Mouse (Mus musculus): Measurements from ENCODE around the gene Pdcd11. TPM values are rescaled to one million over a fixed set of nuclear protein-coding genes. Genes with fewer than 3 reads are reported as not detected.
"Not testable (repeated sequence)": the region's sequence is repeated elsewhere in the genome, so short reads cannot be mapped to it uniquely, and the experiment has no call there.

The Pdcd11 gene
- polyA plus RNA-seq, 1 experiment: 22.6 TPM

GRCm38 (mm10) chr19:47122802-47123201 lies 32.2 kb downstream of the Pdcd11 start:
- Histone ChIP-seq H3K4me3 (ENCODE audit: insufficient read depth, low read length) (no peak overlapping the region), H3K4me1 (ENCODE audit: control insufficient read depth, insufficient read depth, low read length) (no peaks in the 10 kb centered on the region), H3K27ac (ENCODE audit: insufficient read depth, low read length) (no peak overlapping the region)
- peak; percentile 36; the same call in 1 of the 2 replicates for TF ChIP-seq CTCF (IDR thresholded peaks at IDR 0.05; ENCODE audit: borderline replicate concordance, insufficient read depth, low read length)
- TF ChIP-seq POLR2A (IDR thresholded peaks at IDR 0.05; ENCODE audit: low read depth, low read length): no peak

- H3K4me1 ChIP-seq (ENCODE audit: control insufficient read depth, insufficient read depth, low read length): no peaks in the 10 kb centered on the region
- H3K4me3 ChIP-seq (ENCODE audit: insufficient read depth, low read length): no peak overlapping the region
- no peak overlapping the region for H3K27ac ChIP-seq (ENCODE audit: insufficient read depth, low read length)
- no peak for TF ChIP-seq POLR2A (IDR thresholded peaks at IDR 0.05; ENCODE audit: low read depth, low read length)
- no peak for TF ChIP-seq CTCF (IDR thresholded peaks at IDR 0.05; ENCODE audit: borderline replicate concordance, insufficient read depth, low read length)
Measured at GRCm38 (mm10) chr19:47128164-47128563, 37.6 kb downstream of the Pdcd11 start.

- TF ChIP-seq CTCF (IDR thresholded peaks at IDR 0.05; ENCODE audit: borderline replicate concordance, insufficient read depth, low read length) (no peak), POLR2A (IDR thresholded peaks at IDR 0.05; ENCODE audit: low read depth, low read length) (no peak)
- no peak overlapping the region for H3K27ac ChIP-seq (ENCODE audit: insufficient read depth, low read length)
- no peak overlapping the region for H3K4me3 ChIP-seq (ENCODE audit: insufficient read depth, low read length)
- no peaks in the 10 kb centered on the region for H3K4me1 ChIP-seq (ENCODE audit: control insufficient read depth, insufficient read depth, low read length)
Measured at GRCm38 (mm10) chr19:47128835-47129234, 38.3 kb downstream of the Pdcd11 start.

GRCm38 (mm10) chr19:47130551-47131125 lies 40.1 kb downstream of the Pdcd11 start:
- Histone ChIP-seq H3K4me1 (ENCODE audit: control insufficient read depth, insufficient read depth, low read length) (no peaks in the 10 kb centered on the region), H3K27ac (ENCODE audit: insufficient read depth, low read length) (no peak overlapping the region), H3K4me3 (ENCODE audit: insufficient read depth, low read length) (no peak overlapping the region)
- TF ChIP-seq POLR2A (IDR thresholded peaks at IDR 0.05; ENCODE audit: low read depth, low read length) (no peak), CTCF (IDR thresholded peaks at IDR 0.05; ENCODE audit: borderline replicate concordance, insufficient read depth, low read length) (no peak)

GRCm38 (mm10) chr19:47133161-47133560 lies 42.6 kb downstream of the Pdcd11 start:
- Histone ChIP-seq H3K4me3 (ENCODE audit: insufficient read depth, low read length) (no peak overlapping the region), H3K4me1 (ENCODE audit: control insufficient read depth, insufficient read depth, low read length) (no peaks in the 10 kb centered on the region; the same call in 1 of the 2 replicates), H3K27ac (ENCODE audit: insufficient read depth, low read length) (no peak overlapping the region)
- TF ChIP-seq CTCF (IDR thresholded peaks at IDR 0.05; ENCODE audit: borderline replicate concordance, insufficient read depth, low read length): no peak
- no peak for TF ChIP-seq POLR2A (IDR thresholded peaks at IDR 0.05; ENCODE audit: low read depth, low read length)

GRCm38 (mm10) chr19:47135568-47135967 lies 45.0 kb downstream of the Pdcd11 start:
- H3K27ac ChIP-seq (ENCODE audit: insufficient read depth, low read length): no peak overlapping the region
- TF ChIP-seq CTCF (IDR thresholded peaks at IDR 0.05; ENCODE audit: borderline replicate concordance, insufficient read depth, low read length): no peak
- TF ChIP-seq POLR2A (IDR thresholded peaks at IDR 0.05; ENCODE audit: low read depth, low read length): no peak
- H3K4me1 ChIP-seq (ENCODE audit: control insufficient read depth, insufficient read depth, low read length): no peaks in the 10 kb centered on the region; the same call in 1 of the 2 replicates
- no peak overlapping the region for H3K4me3 ChIP-seq (ENCODE audit: insufficient read depth, low read length)

GRCm38 (mm10) chr19:47136170-47136569 lies 45.6 kb downstream of the Pdcd11 start:
- TF ChIP-seq POLR2A (IDR thresholded peaks at IDR 0.05; ENCODE audit: low read depth, low read length) (no peak), CTCF (IDR thresholded peaks at IDR 0.05; ENCODE audit: borderline replicate concordance, insufficient read depth, low read length) (no peak)
- no peaks in the 10 kb centered on the region; the same call in 1 of the 2 replicates for H3K4me1 ChIP-seq (ENCODE audit: control insufficient read depth, insufficient read depth, low read length)
- no peak overlapping the region for H3K4me3 ChIP-seq (ENCODE audit: insufficient read depth, low read length)
- no peak overlapping the region for H3K27ac ChIP-seq (ENCODE audit: insufficient read depth, low read length)

GRCm38 (mm10) chr19:47137051-47137581 lies 46.5 kb downstream of the Pdcd11 start:
- Histone ChIP-seq H3K4me3 (ENCODE audit: insufficient read depth, low read length) (peak overlapping the region; percentile 54), H3K27ac (ENCODE audit: insufficient read depth, low read length) (peak overlapping the region; percentile 83; the same call in 1 of the 2 replicates), H3K4me1 (ENCODE audit: control insufficient read depth, insufficient read depth, low read length) (no peaks in the 10 kb centered on the region; the same call in 1 of the 2 replicates)
- TF ChIP-seq CTCF (IDR thresholded peaks at IDR 0.05; ENCODE audit: borderline replicate concordance, insufficient read depth, low read length): no peak
- TF ChIP-seq POLR2A (IDR thresholded peaks at IDR 0.05; ENCODE audit: low read depth, low read length): 0 out of 2 replicates have a peak, but pooled peaks have one; percentile 21

- TF ChIP-seq POLR2A (IDR thresholded peaks at IDR 0.05; ENCODE audit: low read depth, low read length) (peak; percentile 77), CTCF (IDR thresholded peaks at IDR 0.05; ENCODE audit: borderline replicate concordance, insufficient read depth, low read length) (no peak)
- peak within 1 kb of the TSS; percentile 83 for H3K27ac ChIP-seq (ENCODE audit: insufficient read depth, low read length)
- H3K4me1 ChIP-seq (ENCODE audit: control insufficient read depth, insufficient read depth, low read length): peaks cover 2% of the 10 kb centered on the region; the same call in 1 of the 2 replicates
- peak within 1 kb of the TSS; percentile 54 for H3K4me3 ChIP-seq (ENCODE audit: insufficient read depth, low read length)
Measured at GRCm38 (mm10) chr19:47137771-47138421, 47.3 kb downstream of the Pdcd11 start, which contains the start of gene Calhm2. Gene Calhm2, minus strand, starts transcription at chr19:47138294.

- H3K4me1 ChIP-seq (ENCODE audit: control insufficient read depth, insufficient read depth, low read length); H3K4me3 ChIP-seq (ENCODE audit: insufficient read depth, low read length); H3K27ac ChIP-seq (ENCODE audit: insufficient read depth, low read length): not testable (repeated sequence)
Measured at GRCm38 (mm10) chr19:47139611-47140010, 49.0 kb downstream of the Pdcd11 start.
